Mouse (Mus musculus) bone marrow, adult 2 months (tissue): ENCODE results near the gene Bckdha. TPM values are rescaled to one million over a fixed set of nuclear protein-coding genes. Genes with fewer than 3 reads are reported as not detected.

Source experiments
- H3K27ac ChIP-seq: fragments of 200-500 bp; 2 replicates; pipeline ENCODE4 v1.5.1; 2012; ENCODE audit warnings: low read depth, mild to moderate bottlenecking, control low read depth, inconsistent platforms, low read length; ENCODE audit not compliant: control insufficient read depth, poor library complexity, insufficient read depth
- H3K4me1 ChIP-seq: fragments of 200-500 bp; 2 replicates; pipeline ENCODE4 v1.6.1; 2011; ENCODE audit warnings: low read length; ENCODE audit not compliant: control insufficient read depth, insufficient read depth
- H3K4me3 ChIP-seq: fragments of 200-500 bp; replicated peaks from 2 replicates; pipeline ENCODE3; 2011; ENCODE audit warnings: mild to moderate bottlenecking, low read depth, low read length, control low read depth; ENCODE audit not compliant: control insufficient read depth
- CTCF ChIP-seq: fragments of 200-500 bp; IDR thresholded peaks from 2 replicates; pipeline ENCODE4 v1.5.1; 2011; ENCODE audit warnings: low read length, control low read depth; ENCODE audit not compliant: control insufficient read depth, insufficient read depth
- POLR2A ChIP-seq: fragments of 200-500 bp; IDR thresholded peaks from 2 replicates; pipeline ENCODE4 v1.6.1; 2011; ENCODE audit warnings: low read depth, mild to moderate bottlenecking, control low read depth, low read length, borderline replicate concordance; ENCODE audit not compliant: control insufficient read depth
- WGBS: fragments of 180-500 bp; shearing (Covaris S2); methylation state at CpG from one replicate; pipeline ENCODE4 v1.1.7; 2018; 5-methylcytosine and 5-hydroxymethylcytosine counted together
- polyA plus RNA-seq: library from polyadenylated mRNA; stranded (reverse); fragments of >200 nt; gene quantifications from 2 replicates; pipeline ENCODE4 v1.2.4, GENCODE M21; 2011; ENCODE audit warnings: low replicate concordance; ENCODE audit not compliant: missing spikeins, insufficient read depth, insufficient read length

The Bckdha gene
- 26.3 and 36.1 TPM in 2 replicates for polyA plus RNA-seq

GRCm38 (mm10) chr7:25658657-25659472 is at the start of gene Bckdha, which contains the start of gene Exosc5:
Bckdha (minus strand) TSS chr7:25658981.
Exosc5 (plus strand) TSS chr7:25659164.
- Histone ChIP-seq H3K4me3 (peak within 1 kb of the TSS; percentile 78), H3K27ac (peak within 1 kb of the TSS; percentile 50), H3K4me1 (peaks cover 1% of the 10 kb centered on the region; the same call in 1 of the 2 replicates)
- TF ChIP-seq POLR2A (peak; percentile 73; the same call in 1 of the 2 replicates), CTCF (no peak)
- under 1% methylated on average over 50 of the region's 50 CpGs for WGBS

GRCm38 (mm10) chr7:25707581-25708292 is 49.0 kb upstream of the Bckdha start:
- Histone ChIP-seq H3K4me1 (peaks cover 19% of the 10 kb centered on the region), H3K27ac (peak overlapping the region; percentile 71), H3K4me3 (no peak overlapping the region)
- TF ChIP-seq CTCF, result no peak
- TF ChIP-seq POLR2A, result no peak
- 29% methylated on average over 15 of the region's 15 CpGs for WGBS

GRCm38 (mm10) chr7:25706578-25707170 is 47.9 kb upstream of the Bckdha start:
- H3K27ac ChIP-seq, result peak overlapping the region; percentile 71
- no peak overlapping the region for H3K4me3 ChIP-seq
- H3K4me1 ChIP-seq, result peaks cover 19% of the 10 kb centered on the region
- TF ChIP-seq CTCF, result no peak
- no peak for TF ChIP-seq POLR2A
- WGBS, result 22% methylated on average over 7 of the region's 7 CpGs

GRCm38 (mm10) chr7:25705801-25706251 is 47.0 kb upstream of the Bckdha start:
- Histone ChIP-seq H3K4me1 (peaks cover 19% of the 10 kb centered on the region), H3K27ac (peak overlapping the region; percentile 85), H3K4me3 (no peak overlapping the region)
- TF ChIP-seq CTCF (no peak), POLR2A (0 out of 2 replicates have a peak, but pooled peaks have one; percentile 11)
- 31% methylated on average over 6 of the region's 6 CpGs for WGBS

GRCm38 (mm10) chr7:25704716-25705364 is 46.1 kb upstream of the Bckdha start:
- Histone ChIP-seq H3K4me1 (peaks cover 19% of the 10 kb centered on the region), H3K27ac (no peak overlapping the region)

GRCm38 (mm10) chr7:25703793-25704494 is 45.2 kb upstream of the Bckdha start:
- WGBS, result 82% methylated on average over 10 of the region's 10 CpGs
- Histone ChIP-seq H3K4me3 (no peak overlapping the region), H3K27ac (no peak overlapping the region), H3K4me1 (peaks cover 19% of the 10 kb centered on the region)
- TF ChIP-seq CTCF (no peak), POLR2A (no peak; the same call in 1 of the 2 replicates)

More at GRCm38 (mm10) chr7:25704716-25705364, 46.1 kb upstream of the Bckdha start:
- H3K4me3 ChIP-seq, result no peak overlapping the region
- TF ChIP-seq CTCF, result no peak
- no peak for TF ChIP-seq POLR2A
- WGBS, result 76% methylated on average over 36 of the region's 37 CpGs

GRCm38 (mm10) chr7:25702350-25702749 is 43.6 kb upstream of the Bckdha start:
- Histone ChIP-seq H3K4me1 (peaks cover 10% of the 10 kb centered on the region), H3K27ac (no peak overlapping the region), H3K4me3 (no peak overlapping the region)
- WGBS, result 94% methylated on average over 2 of the region's 2 CpGs
- TF ChIP-seq CTCF (no peak), POLR2A (no peak)
